Mouse (Mus musculus): ENCODE measurements around the gene Pgm2l1.

The Pgm2l1 gene

DNA sequence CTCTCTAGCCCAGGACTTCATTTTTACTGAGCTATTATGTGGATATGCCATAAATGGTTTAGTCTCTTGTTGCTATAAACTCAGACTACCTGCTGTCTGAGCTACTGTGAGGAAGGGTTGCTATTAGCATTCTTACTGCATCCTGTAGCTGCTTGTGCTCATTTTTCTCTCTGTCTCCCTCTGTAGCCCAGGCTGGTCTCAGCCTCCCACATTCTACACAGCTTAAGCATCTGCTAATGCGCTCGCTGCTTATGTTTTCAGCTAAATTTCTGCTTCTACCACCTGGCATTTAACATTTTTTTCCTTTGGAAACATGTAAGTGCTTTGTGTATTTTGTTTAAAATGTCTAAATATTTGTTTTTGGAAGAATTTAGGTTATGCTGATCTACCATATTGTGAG is 68.6 kb downstream of the Pgm2l1 start:
- no peak for DNase-seq (ENCODE audit: low read depth, low spot score)

DNA sequence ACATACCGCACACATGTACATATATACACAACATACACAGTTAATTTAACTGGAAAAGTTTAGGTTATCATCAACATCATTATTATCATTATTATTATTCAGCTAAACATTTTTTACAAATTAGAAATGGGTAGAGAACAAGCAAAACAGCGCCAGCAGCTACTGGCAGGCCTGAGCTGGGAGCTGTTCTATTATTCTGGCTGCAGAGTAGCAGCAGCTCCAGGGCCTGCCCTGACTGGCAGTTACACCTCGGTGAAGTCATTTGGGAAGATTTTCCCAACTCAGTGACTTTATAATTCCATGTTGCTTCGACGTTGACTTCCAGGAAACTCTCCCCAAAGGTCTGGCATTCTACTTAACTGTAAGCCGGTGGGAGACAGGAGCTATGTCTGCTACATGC is 69.5 kb downstream of the Pgm2l1 start:
- DNase-seq (ENCODE audit: low read depth, low spot score), result no peak

DNA sequence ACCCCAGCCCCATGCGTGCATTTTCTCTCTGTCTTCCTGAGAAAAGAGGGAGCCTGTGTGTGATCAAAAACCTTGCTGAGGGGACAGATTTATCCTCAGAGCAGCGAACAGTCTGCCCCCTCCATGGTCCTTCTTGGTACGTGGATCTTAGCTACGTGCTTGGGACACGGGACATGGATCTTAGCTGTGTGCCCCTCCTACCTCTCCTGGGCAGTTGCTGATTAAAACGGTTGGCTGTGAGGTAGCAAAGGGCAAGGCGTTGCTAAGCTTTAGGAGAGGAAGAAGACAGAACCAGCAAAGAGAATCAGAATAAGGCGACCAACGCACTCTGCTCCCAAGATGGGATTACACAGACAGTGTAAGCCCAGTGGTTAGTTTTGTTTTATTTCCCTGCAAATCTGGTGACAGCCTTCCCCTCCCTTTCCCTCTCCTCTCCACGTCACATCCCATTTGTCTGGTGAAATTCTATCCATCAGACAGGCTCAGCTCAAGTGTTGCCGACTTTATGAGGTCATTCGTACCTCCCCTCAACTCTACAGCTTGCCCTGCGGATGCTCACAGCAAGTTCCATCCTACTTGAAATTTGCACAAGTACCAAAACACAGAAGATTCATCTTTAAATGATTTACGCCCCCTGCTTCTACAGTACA is 71.8 kb downstream of the Pgm2l1 start:
- DNase-seq (ENCODE audit: low read depth, low spot score), result no peak

DNA sequence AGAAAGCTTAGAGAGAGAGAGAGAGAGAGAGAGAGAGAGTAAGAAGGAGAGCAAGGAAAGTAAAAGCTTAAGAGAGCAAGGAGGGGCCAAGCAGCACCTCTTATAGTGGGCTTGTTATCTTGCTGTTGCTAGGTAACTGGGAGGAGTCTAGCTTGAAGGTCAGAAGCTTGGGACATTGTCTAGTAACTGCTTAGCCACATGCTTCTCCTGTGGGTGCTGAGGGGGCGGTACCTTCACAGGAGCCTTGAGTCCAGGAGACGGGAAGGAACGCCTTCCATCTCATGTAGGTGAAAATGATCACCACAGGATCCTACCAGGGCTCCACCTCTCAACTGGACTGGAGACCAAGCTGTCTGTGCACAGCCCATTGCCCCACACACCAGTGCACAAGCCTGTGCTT is 74.2 kb downstream of the Pgm2l1 start:
- no peak for DNase-seq (ENCODE audit: low read depth, low spot score)

DNA sequence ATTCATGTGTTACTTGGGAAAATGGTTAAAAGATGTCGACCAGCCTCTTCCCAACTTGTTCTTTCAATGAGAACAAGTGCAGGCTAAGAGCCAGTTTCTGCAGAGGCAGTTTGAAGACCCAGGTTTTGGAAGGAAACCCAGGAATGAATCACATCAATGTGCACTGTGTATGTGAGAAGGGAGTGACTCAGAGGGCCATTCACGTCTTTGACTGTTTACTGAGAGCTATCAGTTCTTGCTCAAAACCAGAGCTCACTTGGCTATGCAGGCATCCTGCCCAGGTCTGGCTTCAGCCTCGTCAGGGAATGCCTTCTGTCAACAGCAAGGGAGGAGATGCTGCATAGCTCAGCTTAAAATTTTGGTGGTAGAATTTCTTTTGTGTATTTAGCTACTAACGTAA is 75.1 kb downstream of the Pgm2l1 start:
- DNase-seq (ENCODE audit: low read depth, low spot score), result no peak

DNA sequence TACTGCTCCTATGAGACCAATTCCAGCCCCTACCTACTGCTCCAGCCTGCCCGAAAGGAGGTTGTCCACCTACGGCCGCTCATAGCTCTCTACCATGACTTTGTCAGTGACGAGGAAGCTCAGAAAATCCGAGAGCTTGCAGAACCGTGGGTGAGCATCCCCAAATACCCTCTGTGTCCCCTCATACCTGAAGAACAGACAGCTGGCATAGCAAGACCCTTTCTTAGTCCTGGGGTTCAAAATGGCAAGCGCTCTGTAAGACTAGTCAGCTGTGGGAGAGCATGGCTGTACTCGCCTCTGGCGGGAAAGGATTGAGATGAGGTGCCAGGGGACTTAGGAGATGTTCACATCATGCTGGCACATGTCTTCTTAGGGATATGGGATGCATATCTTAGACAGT is 78.7 kb downstream of the Pgm2l1 start:
- DNase-seq (ENCODE audit: low read depth, low spot score), result no peak

DNA sequence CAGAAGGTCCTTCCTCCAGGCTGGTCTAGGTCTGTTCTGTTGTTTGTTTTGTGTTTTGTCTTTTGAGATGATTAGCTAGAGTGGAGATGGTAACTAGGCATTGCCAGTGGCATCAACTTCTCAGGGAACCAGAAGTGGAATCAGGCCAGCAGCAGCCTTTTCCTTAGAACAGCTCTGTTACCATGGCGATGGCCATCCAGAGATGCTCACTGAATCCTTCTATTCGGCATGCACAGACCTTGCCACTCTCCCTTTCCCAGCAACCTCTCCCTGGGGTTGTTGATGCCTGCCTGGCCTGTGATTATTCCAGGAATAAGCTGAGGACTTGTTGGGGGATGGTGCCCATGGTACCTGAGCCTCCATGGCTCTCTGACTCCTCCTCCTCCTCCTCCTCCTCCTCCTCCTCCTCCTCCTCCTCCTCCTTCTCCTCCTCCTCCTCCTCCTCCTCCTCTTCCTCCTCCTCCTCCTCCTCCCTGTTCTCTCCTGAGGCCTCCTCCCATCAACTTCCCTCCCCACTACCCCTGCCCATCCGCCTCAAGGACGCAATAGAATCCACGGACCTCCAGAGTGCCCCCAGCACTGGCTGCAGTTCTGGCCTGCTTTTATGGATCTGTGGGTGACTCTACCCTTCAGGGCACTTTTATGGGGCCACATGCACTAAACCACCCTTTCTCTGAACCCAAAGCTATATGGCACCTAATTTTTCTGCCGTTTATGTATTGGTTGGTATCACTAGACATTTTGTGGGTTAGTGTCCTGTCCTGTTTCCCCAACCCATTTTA is 80.9 kb downstream of the Pgm2l1 start:
- no peak for DNase-seq (ENCODE audit: low read depth, low spot score)

DNA sequence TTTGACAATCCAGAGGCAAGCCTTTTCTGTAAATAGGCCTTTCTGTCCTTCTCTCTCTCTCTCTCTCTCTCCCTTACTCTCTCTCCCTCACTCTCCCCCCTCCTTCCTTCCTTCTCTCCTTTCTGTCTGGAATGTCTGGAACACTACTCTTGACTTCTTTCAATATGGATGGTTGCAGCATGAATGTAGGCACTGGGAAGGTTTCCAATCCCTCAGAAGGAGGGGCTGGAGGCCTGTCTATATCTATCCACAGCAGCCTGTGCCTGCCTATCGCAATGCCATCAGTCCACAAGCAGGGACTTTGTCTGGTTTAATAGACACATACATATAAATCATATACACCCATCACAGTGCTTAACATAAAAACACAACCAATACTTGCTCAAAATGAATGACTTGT is 82.0 kb downstream of the Pgm2l1 start:
- no peak for DNase-seq (ENCODE audit: low read depth, low spot score)

DNA sequence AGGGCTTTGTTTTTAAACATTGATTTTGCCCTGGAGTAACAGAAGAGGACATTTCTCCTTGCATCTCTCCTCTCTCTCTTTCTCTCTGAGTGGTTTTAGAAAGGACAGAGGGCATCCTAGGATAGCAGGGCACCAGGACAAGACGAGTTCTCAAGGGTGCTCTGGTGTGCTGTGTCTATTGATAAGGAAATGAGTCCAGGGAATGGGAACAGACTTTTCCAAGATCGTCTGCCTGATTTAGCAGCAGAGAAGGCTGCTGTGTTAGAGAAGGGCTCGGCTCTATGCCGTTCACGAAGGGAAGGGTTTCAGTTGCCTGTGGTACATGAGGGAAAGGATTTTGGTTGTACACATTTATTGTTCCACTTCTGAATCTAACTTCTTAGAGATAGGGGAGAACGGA is 82.5 kb downstream of the Pgm2l1 start:
- DNase-seq (ENCODE audit: low read depth, low spot score), result no peak

DNA sequence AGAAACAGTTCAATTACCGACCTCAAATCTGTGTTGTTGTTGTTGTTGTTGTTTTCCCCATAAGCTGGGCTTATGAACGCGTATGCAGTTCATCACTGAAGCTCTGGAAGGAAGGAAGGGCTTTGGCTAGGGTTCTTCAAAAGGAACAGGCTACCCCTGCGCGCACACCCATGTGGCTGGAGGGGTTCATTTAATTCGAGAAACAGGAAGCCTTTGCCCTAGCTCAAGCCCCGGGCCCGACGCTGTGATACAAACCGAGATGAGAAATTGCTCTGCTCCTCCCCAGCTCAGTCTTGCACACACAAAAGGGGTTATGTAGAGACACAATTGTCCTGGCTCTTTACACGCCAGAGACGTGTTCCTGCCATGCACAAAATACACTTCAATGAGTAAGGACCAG is 83.1 kb downstream of the Pgm2l1 start:
- DNase-seq (ENCODE audit: low read depth, low spot score), result no peak

DNA sequence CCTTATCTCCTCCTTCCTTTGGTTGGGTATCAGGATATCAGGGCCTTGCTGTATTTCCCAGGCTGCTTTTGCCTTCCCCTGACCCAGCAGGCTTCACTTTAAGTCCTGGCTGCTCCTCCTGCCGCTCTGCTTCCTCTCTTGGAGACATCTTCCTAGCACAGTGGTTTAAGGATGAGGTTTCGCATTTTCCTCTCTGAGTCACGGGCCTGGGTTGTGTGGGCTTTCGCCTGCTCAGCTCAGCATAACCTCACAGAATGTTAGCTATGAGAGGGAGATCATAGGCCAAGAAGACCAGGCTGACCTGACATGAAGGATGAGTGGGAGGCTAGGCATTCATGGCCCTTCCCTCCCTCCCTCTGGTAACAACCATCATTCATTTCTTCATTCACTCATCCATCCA is 85.5 kb downstream of the Pgm2l1 start:
- DNase-seq (ENCODE audit: low read depth, low spot score), result no peak

DNA sequence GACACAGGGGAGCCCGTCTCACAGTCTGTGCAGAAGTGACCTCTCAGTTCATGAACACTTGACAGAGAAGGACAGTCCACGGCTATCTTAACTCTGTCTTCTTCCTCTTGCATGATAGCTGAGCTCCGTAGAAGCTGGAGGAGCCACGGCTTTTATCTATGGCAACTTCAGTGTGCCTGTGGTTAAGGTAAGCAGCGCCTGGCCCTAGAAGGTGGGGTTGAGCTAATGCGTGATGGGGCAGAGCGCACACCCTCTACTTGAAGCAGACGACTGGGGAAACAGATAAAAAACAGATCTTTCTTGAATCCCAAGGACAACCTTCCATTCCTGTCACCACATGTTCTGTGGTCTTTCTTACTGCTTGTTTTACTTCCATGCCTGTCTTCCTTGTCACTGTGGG is 89.7 kb downstream of the Pgm2l1 start:
- DNase-seq (ENCODE audit: low read depth, low spot score), result no peak

DNA sequence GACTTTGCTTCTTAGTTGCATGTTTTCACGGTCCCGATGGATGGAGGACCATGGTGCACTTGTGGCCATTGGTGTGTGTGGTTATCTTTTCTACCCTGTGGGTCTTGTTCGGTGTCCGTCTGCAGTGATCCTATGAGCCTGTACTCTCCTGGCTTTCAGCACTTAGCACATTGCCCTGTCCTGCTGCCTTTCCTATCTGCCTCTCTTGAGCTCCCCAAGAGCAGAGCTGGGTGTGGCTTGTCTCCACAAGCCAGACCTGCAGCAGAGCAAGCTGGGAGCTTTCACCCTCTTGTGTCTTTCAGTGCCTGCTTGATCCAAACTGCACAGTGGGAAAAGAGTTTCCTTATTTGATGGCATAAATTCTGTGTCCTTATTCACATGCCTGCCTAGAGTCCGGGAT is 90.3 kb downstream of the Pgm2l1 start:
- DNase-seq (ENCODE audit: low read depth, low spot score), result no peak

DNA sequence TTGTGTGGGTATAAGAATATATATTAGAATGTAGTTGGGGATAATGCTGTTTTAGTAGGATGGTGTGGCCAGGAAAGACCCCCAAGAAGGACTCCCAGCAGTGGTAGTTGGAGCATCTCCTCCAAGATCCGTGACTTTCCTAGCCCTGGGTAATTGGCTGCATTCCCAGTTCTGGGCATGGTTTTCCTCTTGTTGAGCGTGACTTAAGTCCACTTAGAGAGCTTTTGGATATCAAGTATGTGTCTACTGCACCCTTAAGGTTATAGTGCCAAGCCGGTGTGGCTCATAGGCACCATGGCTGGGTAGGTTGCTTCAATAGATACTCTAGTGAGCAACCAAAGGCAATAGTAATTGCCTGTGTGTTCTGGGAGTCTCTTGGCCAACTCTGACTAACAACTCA is 96.5 kb downstream of the Pgm2l1 start:
- no peak for DNase-seq (ENCODE audit: low read depth, low spot score)

DNA sequence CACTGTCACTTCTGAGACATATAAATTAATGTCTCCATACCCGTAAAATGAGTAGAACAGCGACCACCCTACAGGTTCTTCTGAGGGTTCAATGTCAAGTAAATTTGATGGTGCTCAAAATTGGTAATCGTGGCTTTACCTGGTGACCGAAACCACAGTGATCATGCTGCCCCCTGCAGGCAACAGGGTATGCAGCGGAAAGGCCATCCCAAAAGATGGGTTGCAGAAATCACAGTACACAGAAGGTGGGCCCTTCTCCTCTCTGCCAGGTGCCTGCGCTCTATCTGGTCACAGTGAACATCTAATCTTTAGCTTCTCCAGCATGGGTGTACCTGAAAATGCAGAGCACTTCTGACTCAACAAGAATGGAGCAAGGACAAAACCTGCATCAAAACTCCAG is 98.3 kb downstream of the Pgm2l1 start:
- DNase-seq (ENCODE audit: low read depth, low spot score), result peak; percentile 35

DNA sequence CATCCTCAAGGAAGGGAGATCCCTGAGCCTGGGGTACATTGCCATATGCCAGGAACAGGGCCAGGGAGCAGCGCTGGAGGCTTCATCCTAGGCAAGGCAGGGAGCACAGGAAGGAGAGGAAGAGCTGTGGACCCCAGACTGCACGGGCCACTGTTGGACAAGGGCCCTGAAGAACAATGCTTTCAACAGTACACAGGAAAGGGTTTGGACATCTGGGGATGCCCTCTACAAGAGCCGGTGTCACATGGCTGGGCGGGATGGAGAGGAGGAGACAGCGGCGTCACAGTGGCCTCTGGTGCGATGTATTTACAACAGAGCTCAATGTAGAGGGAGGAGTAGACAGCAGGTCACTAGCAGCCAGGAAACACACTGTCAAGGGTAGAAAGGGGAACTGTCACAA is 100.3 kb downstream of the Pgm2l1 start:
- no peak for DNase-seq (ENCODE audit: low read depth, low spot score)

Data from CD4-positive, CD25-positive, alpha-beta regulatory T cell, adult 2 months (primary cell).